Mouse (Mus musculus) heart, embryonic 15.5 days (tissue): ENCODE results near the gene Mpdu1. TPM values are rescaled to one million over a fixed set of nuclear protein-coding genes. Genes with fewer than 3 reads are reported as not detected.

Experiments
- ATAC-seq: fragments of 200-750 bp; cut with Nextera tagmentation; replicated peaks from 2 replicates; pipeline ENCODE4 v1.8.0; 2017; ENCODE audit warnings: low read depth, moderate TSS enrichment; ENCODE audit not compliant: insufficient number of reproducible peaks, insufficient read depth, low FRiP score
- H3K27ac ChIP-seq: fragments of 300-500 bp; sonication (generic); 2 replicates; pipeline ENCODE4 v1.5.1; 2015; ENCODE audit warnings: mild to moderate bottlenecking, inconsistent platforms
- H3K27me3 ChIP-seq: fragments of 300-500 bp; sonication (generic); 2 replicates; pipeline ENCODE4 v1.6.1; 2015; ENCODE audit warnings: inconsistent platforms
- H3K36me3 ChIP-seq: fragments of 300-500 bp; sonication (generic); 2 replicates; pipeline ENCODE4 v1.6.1; 2015; ENCODE audit warnings: mild to moderate bottlenecking, inconsistent platforms
- H3K4me1 ChIP-seq: fragments of 300-500 bp; sonication (generic); replicated peaks from 2 replicates; pipeline ENCODE4 v1.6.1; 2015; ENCODE audit warnings: inconsistent platforms
- H3K4me2 ChIP-seq: fragments of 300-500 bp; sonication (generic); 2 replicates; pipeline ENCODE4 v1.6.1; 2015; ENCODE audit warnings: inconsistent platforms, mild to moderate bottlenecking, moderate library complexity
- H3K4me3 ChIP-seq: fragments of 300-500 bp; sonication (generic); 2 replicates; pipeline ENCODE4 v1.5.1; 2015; ENCODE audit warnings: mild to moderate bottlenecking, inconsistent platforms
- H3K9ac ChIP-seq: fragments of 300-500 bp; sonication (generic); 2 replicates; pipeline ENCODE4 v1.6.1; 2015; ENCODE audit warnings: mild to moderate bottlenecking, inconsistent platforms
- H3K9me3 ChIP-seq: fragments of 300-500 bp; sonication (generic); replicated peaks from 2 replicates; pipeline ENCODE4 v1.6.1; 2016; ENCODE audit warnings: inconsistent platforms
- WGBS: fragments of 180-500 bp; shearing (Covaris S2); methylation state at CpG from one replicate; pipeline ENCODE4 v1.1.7; 2015; ENCODE audit warnings: mixed read lengths; 5-methylcytosine and 5-hydroxymethylcytosine counted together
- polyA plus RNA-seq: library from polyadenylated mRNA; unstranded; fragments of >200 nt; fragmentation: Nextera tagmentation; extraction: Ambion mirVana; gene quantifications from 2 replicates; pipeline ENCODE4 v1.2.1, GENCODE M21; 2015

Mpdu1 gene
- polyA plus RNA-seq, 1 experiment from 2014 or later: 38.8 TPM

- Histone ChIP-seq H3K4me3 (no peak overlapping the region), H3K9ac (no peak overlapping the region), H3K36me3 (no peaks in the 10 kb centered on the region), H3K9me3 (no peaks in the 10 kb centered on the region), H3K4me2 (peak overlapping the region; percentile 8; the same call in 1 of the 2 replicates), H3K4me1 (peaks cover 38% of the 10 kb centered on the region), H3K27me3 (no peaks in the 10 kb centered on the region), H3K27ac (peak overlapping the region; percentile 82)
- 56% methylated on average over 5 of the region's 5 CpGs for WGBS
- no peak for ATAC-seq
Observed at GRCm38 (mm10) chr11:69687061-69687460, 24.6 kb upstream of the Mpdu1 start.

- Histone ChIP-seq H3K9me3 (no peaks in the 10 kb centered on the region), H3K27me3 (no peaks in the 10 kb centered on the region), H3K9ac (no peak overlapping the region), H3K4me3 (no peak overlapping the region), H3K4me1 (peaks cover 38% of the 10 kb centered on the region), H3K4me2 (peak overlapping the region; percentile 8; the same call in 1 of the 2 replicates), H3K36me3 (no peaks in the 10 kb centered on the region), H3K27ac (peak overlapping the region; percentile 82)
- ATAC-seq: no peak
- 9% methylated on average over 4 of the region's 4 CpGs for WGBS
Observed at GRCm38 (mm10) chr11:69686377-69686776, 23.9 kb upstream of the Mpdu1 start.

GRCm38 (mm10) chr11:69685526-69686148 lies 23.2 kb upstream of the Mpdu1 start, which contains the start of gene Tnfsf13:
Tnfsf13 (minus strand) TSS chr11:69685784.
- H3K27me3 ChIP-seq: no peaks in the 10 kb centered on the region
- H3K27ac ChIP-seq: peak within 1 kb of the TSS; percentile 82
- no peak within 1 kb of the TSS for H3K4me3 ChIP-seq
- no peaks in the 10 kb centered on the region for H3K9me3 ChIP-seq
- WGBS: 42% methylated on average over 10 of the region's 10 CpGs
- ATAC-seq: 0 out of 2 replicates have a peak, but pooled peaks have one; percentile 12
- peak within 1 kb of the TSS; percentile 27; the same call in 1 of the 2 replicates for H3K4me2 ChIP-seq
- H3K4me1 ChIP-seq: peaks cover 44% of the 10 kb centered on the region
- no peak within 1 kb of the TSS; the same call in 1 of the 2 replicates for H3K9ac ChIP-seq
- no peaks in the 10 kb centered on the region for H3K36me3 ChIP-seq

- 82% methylated on average over 6 of the region's 6 CpGs for WGBS
- peaks cover 51% of the 10 kb centered on the region for H3K4me1 ChIP-seq
- H3K27me3 ChIP-seq: no peaks in the 10 kb centered on the region
- no peak overlapping the region; the same call in 1 of the 2 replicates for H3K9ac ChIP-seq
- no peaks in the 10 kb centered on the region for H3K9me3 ChIP-seq
- no peak overlapping the region for H3K4me3 ChIP-seq
- H3K4me2 ChIP-seq: no peak overlapping the region
- 0 out of 2 replicates have a peak, but pooled peaks cover 4% of the 10 kb centered on the region for H3K36me3 ChIP-seq
- peak overlapping the region; percentile 82 for H3K27ac ChIP-seq
- no peak for ATAC-seq
Observed at GRCm38 (mm10) chr11:69684936-69685335, 22.5 kb upstream of the Mpdu1 start.

GRCm38 (mm10) chr11:69684128-69684745 lies 21.8 kb upstream of the Mpdu1 start:
- H3K4me1 ChIP-seq: peaks cover 55% of the 10 kb centered on the region
- no peak overlapping the region for H3K4me2 ChIP-seq
- no peak for ATAC-seq
- no peak overlapping the region for H3K9ac ChIP-seq
- no peaks in the 10 kb centered on the region for H3K9me3 ChIP-seq
- H3K36me3 ChIP-seq: peaks cover 8% of the 10 kb centered on the region; the same call in 1 of the 2 replicates
- H3K27ac ChIP-seq: no peak overlapping the region
- H3K4me3 ChIP-seq: no peak overlapping the region
- 74% methylated on average over 12 of the region's 12 CpGs for whole genome bisulfite sequencing
- no peaks in the 10 kb centered on the region for H3K27me3 ChIP-seq

- Histone ChIP-seq H3K4me2 (no peak overlapping the region), H3K27me3 (no peaks in the 10 kb centered on the region), H3K9ac (no peak overlapping the region), H3K36me3 (peaks cover 14% of the 10 kb centered on the region), H3K4me3 (no peak overlapping the region), H3K27ac (peak overlapping the region; percentile 95; the same call in 1 of the 2 replicates), H3K4me1 (peaks cover 55% of the 10 kb centered on the region), H3K9me3 (no peaks in the 10 kb centered on the region)
- no peak for ATAC-seq
- 70% methylated on average over 7 of the region's 7 CpGs for WGBS
Observed at GRCm38 (mm10) chr11:69683576-69683975, 21.1 kb upstream of the Mpdu1 start.

- H3K27me3 ChIP-seq: no peaks in the 10 kb centered on the region
- H3K27ac ChIP-seq: peak overlapping the region; percentile 95
- peaks cover 19% of the 10 kb centered on the region for H3K36me3 ChIP-seq
- H3K4me2 ChIP-seq: peak overlapping the region; percentile 89
- peaks cover 55% of the 10 kb centered on the region for H3K4me1 ChIP-seq
- ATAC-seq: no peak
- peak overlapping the region; percentile 79 for H3K4me3 ChIP-seq
- 21% methylated on average over 12 of the region's 12 CpGs for WGBS
- H3K9ac ChIP-seq: peak overlapping the region; percentile 80
- no peaks in the 10 kb centered on the region for H3K9me3 ChIP-seq
Observed at GRCm38 (mm10) chr11:69682840-69683533, 20.5 kb upstream of the Mpdu1 start.

GRCm38 (mm10) chr11:69682209-69682839 lies 19.9 kb upstream of the Mpdu1 start:
- peak overlapping the region; percentile 80 for H3K9ac ChIP-seq
- H3K4me1 ChIP-seq: peaks cover 55% of the 10 kb centered on the region
- H3K9me3 ChIP-seq: no peaks in the 10 kb centered on the region
- H3K27me3 ChIP-seq: no peaks in the 10 kb centered on the region
- 20% methylated on average over 24 of the region's 24 CpGs for WGBS
- no peak for ATAC-seq
- peak overlapping the region; percentile 79 for H3K4me3 ChIP-seq
- peaks cover 26% of the 10 kb centered on the region for H3K36me3 ChIP-seq
- H3K27ac ChIP-seq: peak overlapping the region; percentile 95
- peak overlapping the region; percentile 89 for H3K4me2 ChIP-seq

GRCm38 (mm10) chr11:69681314-69682208 lies 19.1 kb upstream of the Mpdu1 start, which contains the start of gene Senp3:
Senp3 (minus strand) TSS chr11:69682084.
- peaks cover 33% of the 10 kb centered on the region for H3K36me3 ChIP-seq
- H3K4me3 ChIP-seq: peak within 1 kb of the TSS; percentile 79
- H3K4me1 ChIP-seq: peaks cover 50% of the 10 kb centered on the region
- H3K4me2 ChIP-seq: peak within 1 kb of the TSS; percentile 89
- no peaks in the 10 kb centered on the region for H3K9me3 ChIP-seq
- H3K27me3 ChIP-seq: no peaks in the 10 kb centered on the region
- under 1% methylated on average over 76 of the region's 80 CpGs for WGBS
- peak within 1 kb of the TSS; percentile 95 for H3K27ac ChIP-seq
- peak; percentile 94 for ATAC-seq
- H3K9ac ChIP-seq: peak within 1 kb of the TSS; percentile 80

- WGBS: 87% methylated on average over 30 of the region's 30 CpGs
- no peak for ATAC-seq
- Histone ChIP-seq H3K9ac (peak overlapping the region; percentile 80), H3K4me1 (peaks cover 37% of the 10 kb centered on the region), H3K27me3 (no peaks in the 10 kb centered on the region), H3K4me3 (peak overlapping the region; percentile 79), H3K9me3 (no peaks in the 10 kb centered on the region), H3K36me3 (peaks cover 45% of the 10 kb centered on the region), H3K4me2 (peak overlapping the region; percentile 89), H3K27ac (no peak overlapping the region)
Observed at GRCm38 (mm10) chr11:69680136-69680855, 17.9 kb upstream of the Mpdu1 start.
